Mouse (Mus musculus): ENCODE results near the gene Shisal2a.

DNA sequence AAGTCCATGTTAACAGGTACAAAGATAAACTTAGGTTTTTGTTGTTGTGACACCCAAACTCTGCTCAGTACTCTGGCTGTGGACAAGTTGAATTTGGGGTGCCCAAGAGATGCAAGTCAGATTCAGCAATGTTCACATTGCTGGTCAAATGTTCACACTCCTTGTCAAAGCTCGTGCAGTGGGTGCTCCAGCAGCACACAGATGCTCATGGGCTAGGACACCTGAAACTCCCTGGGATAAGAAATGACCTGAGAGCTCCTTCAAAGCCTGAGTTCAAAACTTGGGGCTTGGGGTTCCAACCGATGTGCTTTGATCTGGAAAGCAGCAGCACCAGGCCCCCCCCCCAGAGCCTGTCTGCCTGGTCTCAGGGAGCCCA, 48.4 kb upstream of the Shisal2a start:
- TF ChIP-seq CTCF (IDR thresholded peaks at IDR 0.05; ENCODE audit: low read depth, low read length) (no peak), TAL1 (conservative IDR thresholded peaks at IDR 0.05; ENCODE audit: low read depth, low read length) (no peak), GATA1 (IDR thresholded peaks at IDR 0.05; ENCODE audit: borderline replicate concordance, low read length) (no peak), POLR2AphosphoS5 (IDR thresholded peaks at IDR 0.05; ENCODE audit: insufficient replicate concordance, low read depth, low read length) (no peak)

All from G1E (cell line).